Mouse (Mus musculus) adrenal gland, postnatal 25 days (tissue): Measurements from ENCODE around the gene Ms4a8a. TPM values are rescaled to one million over a fixed set of nuclear protein-coding genes. Genes with fewer than 3 reads are reported as not detected.

Experiments used
- total RNA-seq: library from RNA; stranded (reverse); gene quantifications from 2 replicates; pipeline ENCODE4 v1.2.3, GENCODE M21; 2021

Gene Ms4a8a
- total RNA-seq, 1 experiment from 2014 or later: 0.94 TPM

Other genes starting within 250 kb of the Ms4a8a start
- gene Slc15a3, start 241.4 kb downstream of the Ms4a8a start, total RNA-seq: 3.2 and 4.0 TPM in 2 replicates
- 30.5 and 32.8 TPM in 2 replicates for gene Tmem132a, start 211.2 kb downstream of the Ms4a8a start, total RNA-seq
- gene Tmem109, start 199.1 kb downstream of the Ms4a8a start, total RNA-seq: 143 and 161 TPM in 2 replicates
- 196 and 223 TPM in 2 replicates for gene Prpf19, start 185.9 kb downstream of the Ms4a8a start, total RNA-seq
- gene Zp1, start 160.5 kb downstream of the Ms4a8a start, total RNA-seq: not detected in 2 replicates
- gene Ptgdr2, start 143.9 kb downstream of the Ms4a8a start, total RNA-seq: 0.12 and 0.48 TPM in 2 replicates
- gene Ccdc86, start 131.8 kb downstream of the Ms4a8a start, total RNA-seq: 14.5 and 16.7 TPM in 2 replicates
- 30.9 and 39.3 TPM in 2 replicates for gene Ms4a10, start 106.4 kb downstream of the Ms4a8a start, total RNA-seq
- not detected in 2 replicates for gene Ms4a15, start 87.9 kb downstream of the Ms4a8a start, total RNA-seq
- gene Ms4a18, start 63.1 kb downstream of the Ms4a8a start, total RNA-seq: not detected in 2 replicates
- gene 1700017D01Rik, start 49.8 kb upstream of the Ms4a8a start, total RNA-seq: not detected in 2 replicates
- gene 1700025F22Rik, start 84.2 kb upstream of the Ms4a8a start, total RNA-seq: not detected in 2 replicates
- gene Ms4a13, start 115.6 kb upstream of the Ms4a8a start, total RNA-seq: not detected in 2 replicates
- gene Ms4a12, start 151.3 kb upstream of the Ms4a8a start, total RNA-seq: not detected in 2 replicates
- 0.33 TPM in 1 of 2 replicates, not detected in the other for gene Ms4a1, start 185.1 kb upstream of the Ms4a8a start, total RNA-seq
- not detected in 2 replicates for gene Ms4a5, start 202.8 kb upstream of the Ms4a8a start, total RNA-seq
- gene Ms4a14, start 233.4 kb upstream of the Ms4a8a start, total RNA-seq: 0.24 TPM in 1 of 2 replicates, not detected in the other